Mouse (Mus musculus): ENCODE measurements around the gene Nkd2. TPM values are rescaled to one million over a fixed set of nuclear protein-coding genes. Genes with fewer than 3 reads are reported as not detected.

Nkd2 gene
- polyA plus RNA-seq (2012; rRNA removed) = 5.7 and 6.8 TPM in 2 replicates

GRCm38 (mm10) chr13:73847465-73847836 is at the start of gene Nkd2:
TSS of gene Nkd2 (minus strand) at chr13:73847631.

Other genes starting within 250 kb of the Nkd2 start
- gene Clptm1l, start 243.6 kb downstream of the Nkd2 start, polyA plus RNA-seq (2012; rRNA removed) = 71.5 and 82.4 TPM in 2 replicates
- 0.47 and 0.76 TPM in 2 replicates for gene Tert, start 220.7 kb downstream of the Nkd2 start, polyA plus RNA-seq (2012; rRNA removed)
- gene Slc6a18, start 169.6 kb downstream of the Nkd2 start, polyA plus RNA-seq (2012; rRNA removed) = not detected in 2 replicates
- gene Slc6a19, start 142.8 kb downstream of the Nkd2 start, polyA plus RNA-seq (2012; rRNA removed) = 6.0 and 6.3 TPM in 2 replicates
- 51.1 and 53.5 TPM in 2 replicates for gene Slc12a7, start 114.5 kb downstream of the Nkd2 start, polyA plus RNA-seq (2012; rRNA removed)
- gene Trip13, start 90.2 kb upstream of the Nkd2 start, polyA plus RNA-seq (2012; rRNA removed) = 0.10 and 0.17 TPM in 2 replicates
- gene Brd9, start 90.2 kb upstream of the Nkd2 start, polyA plus RNA-seq (2012; rRNA removed) = 7.0 and 9.0 TPM in 2 replicates
- not detected in 2 replicates for gene Zdhhc11, start 116.2 kb upstream of the Nkd2 start, polyA plus RNA-seq (2012; rRNA removed)
- 2.4 and 3.3 TPM in 2 replicates for gene Tppp, start 161.8 kb upstream of the Nkd2 start, polyA plus RNA-seq (2012; rRNA removed)
- 0.46 and 0.81 TPM in 2 replicates for gene Cep72, start 214.7 kb upstream of the Nkd2 start, polyA plus RNA-seq (2012; rRNA removed)